8 mouse cellular contexts compared by ENCODE assay signal in genomic region chr7:82016751-82017710, GRCm38 (mm10). TPM values are rescaled to one million over a fixed set of nuclear protein-coding genes. Genes with fewer than 3 reads are reported as not detected.
A peak's percentile ranks its signal among the peaks of the same experiment; 100 is the strongest.
DNase-seq lines count a peak whose midpoint lies in the region; ATAC-seq lines count a peak whose summit lies in the region.

No protein-coding gene starts in this region.

- H3K9ac ChIP-seq in hindbrain, embryonic 16.5 days (ENCODE audit: low read depth, low read length): no peak overlapping the region
- no peak overlapping the region for H3K9ac ChIP-seq in limb, embryonic 15.5 days

- peak overlapping the region; percentile 54 for H3K4me2 ChIP-seq in hindbrain, embryonic 16.5 days (ENCODE audit: low read length)
- peak overlapping the region; percentile 43 for H3K4me2 ChIP-seq in limb, embryonic 15.5 days

- intact Hi-C loops in left cerebral cortex, postnatal 10 days (cut with DNase I): no loop called here

- H3K27me3 ChIP-seq in hindbrain, embryonic 16.5 days (replicated peaks; ENCODE audit: control insufficient read depth, insufficient read depth, low read length): no peaks in the 10 kb centered on the region; the same call in none of the 2 replicates
- peaks cover 20% of the 10 kb centered on the region for H3K27me3 ChIP-seq in limb, embryonic 15.5 days

- H3K36me3 ChIP-seq in hindbrain, embryonic 16.5 days (ENCODE audit: control insufficient read depth, insufficient read depth, low read length): no peaks in the 10 kb centered on the region
- no peaks in the 10 kb centered on the region for H3K36me3 ChIP-seq in limb, embryonic 15.5 days

- 0 out of 2 replicates have a peak overlapping the region, but pooled peaks have one; percentile 12 for H3K4me3 ChIP-seq in hindbrain, embryonic 16.5 days (ENCODE audit: low read length)
- H3K4me3 ChIP-seq in limb, embryonic 15.5 days: peak overlapping the region; percentile 20

- peak; percentile 33 to 47 for DNase-seq in B cell, adult 2 months
- DNase-seq in NIH3T3 (ENCODE audit: low read depth): peak; percentile 75
- DNase-seq in spleen, postnatal 10 days (ENCODE audit: low spot score in 2 of 2): no peak
- no peak for DNase-seq in adrenal gland, adult 8-10 months
- DNase-seq in left cerebral cortex, postnatal 10 days (ENCODE audit: extremely low spot score in 1 of 2, low spot score in 2 of 2): no peak
- DNase-seq in urinary bladder, postnatal 10 days (ENCODE audit: low spot score): no peak

- no peaks in the 10 kb centered on the region for H3K9me3 ChIP-seq in hindbrain, embryonic 16.5 days (ENCODE audit: control insufficient read depth, low read length)
- no peaks in the 10 kb centered on the region for H3K9me3 ChIP-seq in limb, embryonic 15.5 days

- no peak overlapping the region for H3K27ac ChIP-seq in hindbrain, embryonic 16.5 days (ENCODE audit: low read depth, low read length)
- H3K27ac ChIP-seq in limb, embryonic 15.5 days: no peak overlapping the region

- ATAC-seq in hindbrain, embryonic 16.5 days: no peak
- no peak for ATAC-seq in limb, embryonic 15.5 days (ENCODE audit: insufficient number of reproducible peaks, low FRiP score, low TSS enrichment, low read depth)

- peaks cover 7% of the 10 kb centered on the region for H3K4me1 ChIP-seq in hindbrain, embryonic 16.5 days (ENCODE audit: control insufficient read depth, insufficient read depth, low read depth, low read length)
- H3K4me1 ChIP-seq in limb, embryonic 15.5 days: peaks cover 15% of the 10 kb centered on the region

- 7% methylated on average over 25 of the region's 25 CpGs for WGBS in hindbrain, embryonic 16.5 days
- 4% methylated on average over 25 of the region's 25 CpGs for WGBS in limb, embryonic 15.5 days

RNA-seq across cellular contexts. Expression of gene Bnc1, which starts 24.9 kb away (rescaled TPM):
- 0.20 and 0.41 TPM in 2 replicates for polyA plus RNA-seq in hindbrain, embryonic 16.5 days (2015; fragmentation: Nextera tagmentation; extraction: Ambion mirVana)
- polyA plus RNA-seq in limb, embryonic 15.5 days (2015; fragmentation: Nextera tagmentation; extraction: Ambion mirVana): 0.76 and 1.1 TPM in 2 replicates
- total RNA-seq in adrenal gland, adult 8-10 months (2022): under 1 TPM; 0.09 to 0.73 (median 0.50) TPM
- not detected for total RNA-seq in left cerebral cortex, postnatal 10 days (2021)

Comparison
In these comparisons a context has a peak if more than half of its experiments do, and no peak if none do; other contexts are left out.
1. DNase-seq: peak in B cell, adult 2 months (2 of 2) and NIH3T3 (single experiment); none in spleen, postnatal 10 days (0 of 2), adrenal gland, adult 8-10 months (single experiment), left cerebral cortex, postnatal 10 days (0 of 2) and urinary bladder, postnatal 10 days (single experiment).